Mouse (Mus musculus) spleen, adult 2 months (tissue): ENCODE measurements around the gene Pdik1l. TPM values are rescaled to one million over a fixed set of nuclear protein-coding genes. Genes with fewer than 3 reads are reported as not detected.

Experiments
- DNase-seq, 2 experiments: peaks; one replicate each; pipeline versions ENCODE4 v3.0.0 to v3.0.0-alpha.2; 2012 to 2021; ENCODE audit warnings: low spot score in 2 of 2, low read depth in 1 of 2
- H3K27ac ChIP-seq: fragments of 200-500 bp; 2 replicates; pipeline ENCODE4 v1.5.1; 2012; ENCODE audit warnings: low read length, inconsistent platforms; ENCODE audit not compliant: insufficient read depth
- H3K27me3 ChIP-seq: fragments of 200-500 bp; 2 replicates; pipeline ENCODE4 v1.6.1; 2012; ENCODE audit warnings: mild to moderate bottlenecking, moderate library complexity, low read length, inconsistent platforms; ENCODE audit not compliant: control insufficient read depth, insufficient read depth
- H3K36me3 ChIP-seq: fragments of 200-500 bp; 2 replicates; pipeline ENCODE4 v1.6.1; 2012; ENCODE audit warnings: mild to moderate bottlenecking, low read length, inconsistent platforms; ENCODE audit not compliant: control insufficient read depth, insufficient read depth
- H3K4me1 ChIP-seq: fragments of 200-500 bp; 2 replicates; pipeline ENCODE4 v1.6.1; 2011; ENCODE audit warnings: inconsistent platforms; ENCODE audit not compliant: control insufficient read depth, insufficient read depth, insufficient read length
- H3K4me3 ChIP-seq: fragments of 200-500 bp; 2 replicates; pipeline ENCODE4 v1.5.1; 2011; ENCODE audit warnings: mild to moderate bottlenecking, inconsistent platforms; ENCODE audit not compliant: insufficient read depth, insufficient read length; ENCODE audit errors: extremely low read depth
- CTCF ChIP-seq: fragments of 200-500 bp; IDR thresholded peaks from 2 replicates; pipeline ENCODE4 v1.5.1; 2011; ENCODE audit warnings: mild to moderate bottlenecking, inconsistent platforms; ENCODE audit not compliant: insufficient read depth, insufficient read length, insufficient replicate concordance; ENCODE audit errors: extremely low read depth
- POLR2A ChIP-seq: fragments of 200-500 bp; IDR thresholded peaks from 2 replicates; pipeline ENCODE4 v1.6.1; 2011; ENCODE audit warnings: low read depth, low read length, inconsistent platforms
- WGBS: fragments of 180-500 bp; shearing (Covaris S2); methylation state at CpG from one replicate; pipeline ENCODE4 v1.1.7; 2018; 5-methylcytosine and 5-hydroxymethylcytosine counted together
- polyA plus RNA-seq: library from polyadenylated mRNA; depleted of rRNA; stranded (reverse); fragments of >200 nt; gene quantifications from 2 replicates; pipeline ENCODE4 v1.2.3, GENCODE M21; 2012

Gene Pdik1l
- polyA plus RNA-seq, 1 experiment = 3.6 TPM

GRCm38 (mm10) chr4:134250116-134250929 is 37.4 kb downstream of the Pdik1l start:
- Histone ChIP-seq H3K36me3 (no peaks in the 10 kb centered on the region), H3K4me3 (no peak overlapping the region), H3K27me3 (peaks cover 25% of the 10 kb centered on the region), H3K4me1 (peaks cover 5% of the 10 kb centered on the region), H3K27ac (no peak overlapping the region)
- DNase-seq = no peak
- 70% methylated on average over 27 of the region's 27 CpGs for WGBS
- TF ChIP-seq CTCF (no peak), POLR2A (no peak)

GRCm38 (mm10) chr4:134249651-134250050 is 38.0 kb downstream of the Pdik1l start:
- Histone ChIP-seq H3K27ac (no peak overlapping the region), H3K27me3 (peaks cover 25% of the 10 kb centered on the region), H3K36me3 (no peaks in the 10 kb centered on the region), H3K4me3 (no peak overlapping the region), H3K4me1 (peaks cover 8% of the 10 kb centered on the region)
- peak; percentile 18 to 66 for DNase-seq
- peak; percentile 76; the same call in 1 of the 2 replicates for TF ChIP-seq CTCF
- no peak for TF ChIP-seq POLR2A
- 7% methylated on average over 30 of the region's 30 CpGs for WGBS

- 83% methylated on average over 7 of the region's 7 CpGs for WGBS
- Histone ChIP-seq H3K27me3 (peaks cover 14% of the 10 kb centered on the region), H3K4me1 (peaks cover 9% of the 10 kb centered on the region), H3K4me3 (no peak within 1 kb of the TSS), H3K36me3 (no peaks in the 10 kb centered on the region), H3K27ac (no peak within 1 kb of the TSS)
- TF ChIP-seq CTCF (no peak), POLR2A (no peak)
- DNase-seq = no peak
These were observed 40.9 kb downstream of the Pdik1l start, which contains the start of gene Gm30191 for GRCm38 (mm10) chr4:134246719-134247258. Gm30191 (plus strand) TSS chr4:134246935.

- TF ChIP-seq POLR2A = no peak
- no peak for TF ChIP-seq CTCF
- DNase-seq = no peak
- Histone ChIP-seq H3K36me3 (no peaks in the 10 kb centered on the region), H3K4me1 (peaks cover 9% of the 10 kb centered on the region), H3K27me3 (peaks cover 9% of the 10 kb centered on the region), H3K4me3 (no peak overlapping the region), H3K27ac (no peak overlapping the region)
- WGBS = 61% methylated on average over 4 of the region's 4 CpGs
These were observed 41.4 kb downstream of the Pdik1l start for GRCm38 (mm10) chr4:134246256-134246655.

GRCm38 (mm10) chr4:134245148-134245843 is 42.4 kb downstream of the Pdik1l start, which contains the start of gene Zfp593:
Zfp593 (minus strand) TSS chr4:134245592.
- Histone ChIP-seq H3K4me3 (peak within 1 kb of the TSS; percentile 97), H3K27me3 (peaks cover 6% of the 10 kb centered on the region), H3K27ac (no peak within 1 kb of the TSS), H3K4me1 (peaks cover 4% of the 10 kb centered on the region; the same call in 1 of the 2 replicates), H3K36me3 (no peaks in the 10 kb centered on the region)
- peak; percentile 86 for TF ChIP-seq CTCF
- TF ChIP-seq POLR2A = no peak; the same call in 1 of the 2 replicates
- peak; percentile 80 to 94 for DNase-seq
- under 1% methylated on average over 60 of the region's 60 CpGs for WGBS

- Histone ChIP-seq H3K27ac (no peak within 1 kb of the TSS), H3K4me1 (peaks cover 4% of the 10 kb centered on the region; the same call in 1 of the 2 replicates), H3K36me3 (no peaks in the 10 kb centered on the region), H3K4me3 (no peak within 1 kb of the TSS), H3K27me3 (no peaks in the 10 kb centered on the region; the same call in 1 of the 2 replicates)
- TF ChIP-seq CTCF = no peak
- TF ChIP-seq POLR2A = no peak
- DNase-seq = no peak
- 91% methylated on average over 17 of the region's 17 CpGs for WGBS
These were observed 44.0 kb downstream of the Pdik1l start, which contains the start of gene E130218I03Rik for GRCm38 (mm10) chr4:134243516-134244250. E130218I03Rik (plus strand) TSS chr4:134243662.
